In genomic region chr9:61445151-61445550, GRCm38 (mm10) we compare ENCODE assay signal across 22 mouse cellular contexts.
DNase-seq lines count a peak whose midpoint lies in the region; ATAC-seq lines count a peak whose summit lies in the region.
"Had no signal": no experiment of that assay in that cellular context is flagged by ENCODE, and none has a peak within 500 bp of the region (broad histone marks: within the 10 kb centered on the region; RNA-seq: fewer than 3 reads in every experiment).

No protein-coding gene starts in this region.

- no peaks in the 10 kb centered on the region for H3K36me3 ChIP-seq in midbrain, embryonic 10.5 days
- H3K36me3 ChIP-seq in midbrain, embryonic 14.5 days (ENCODE audit: control insufficient read depth, insufficient read depth, low read length): no peaks in the 10 kb centered on the region
- H3K36me3 ChIP-seq in embryonic facial prominence, embryonic 10.5 days (replicated peaks): no peaks in the 10 kb centered on the region
- H3K36me3 ChIP-seq: embryonic facial prominence, embryonic 13.5 days; embryonic facial prominence, embryonic 15.5 days; forebrain, embryonic 10.5 days; forebrain, embryonic 12.5 days; G1E had no signal

- no peaks in the 10 kb centered on the region for H3K9me3 ChIP-seq in midbrain, embryonic 10.5 days (replicated peaks)
- no peaks in the 10 kb centered on the region for H3K9me3 ChIP-seq in midbrain, embryonic 14.5 days (ENCODE audit: control insufficient read depth, low read length)
- H3K9me3 ChIP-seq in embryonic facial prominence, embryonic 10.5 days: no peaks in the 10 kb centered on the region
- H3K9me3 ChIP-seq: embryonic facial prominence, embryonic 13.5 days; embryonic facial prominence, embryonic 15.5 days; forebrain, embryonic 10.5 days; forebrain, embryonic 12.5 days; G1E had no signal

- peaks cover 76% of the 10 kb centered on the region for H3K4me1 ChIP-seq in midbrain, embryonic 10.5 days
- peaks cover 30% of the 10 kb centered on the region for H3K4me1 ChIP-seq in midbrain, embryonic 14.5 days (ENCODE audit: control insufficient read depth, insufficient read depth, low read length)
- H3K4me1 ChIP-seq in embryonic facial prominence, embryonic 10.5 days: peaks cover 60% of the 10 kb centered on the region

- no peak overlapping the region for H3K9ac ChIP-seq in midbrain, embryonic 14.5 days (replicated peaks; ENCODE audit: low read length)
- H3K9ac ChIP-seq: embryonic facial prominence, embryonic 13.5 days; embryonic facial prominence, embryonic 15.5 days; forebrain, embryonic 12.5 days had no signal

- intact Hi-C loops in heart, postnatal 36 days (cut with DNase I): no loop called here

- H3K27me3 ChIP-seq in midbrain, embryonic 10.5 days (ENCODE audit: low read depth, poor library complexity, severe bottlenecking): peaks cover 29% of the 10 kb centered on the region; the same call in 1 of the 2 replicates
- no peaks in the 10 kb centered on the region for H3K27me3 ChIP-seq in midbrain, embryonic 14.5 days (ENCODE audit: control insufficient read depth, insufficient read depth, low read length)
- peaks cover 21% of the 10 kb centered on the region for H3K27me3 ChIP-seq in embryonic facial prominence, embryonic 10.5 days (replicated peaks; ENCODE audit: low read depth, poor library complexity, severe bottlenecking)
- H3K27me3 ChIP-seq: CH12.LX; embryonic facial prominence, embryonic 13.5 days; Patski had no signal

- 77% methylated on average over 2 of the region's 2 CpGs for WGBS in midbrain, embryonic 10.5 days
- 85% methylated on average over 2 of the region's 2 CpGs for WGBS in midbrain, embryonic 14.5 days
- 85% methylated on average over 2 of the region's 2 CpGs for WGBS in embryonic facial prominence, embryonic 10.5 days

- H3K4me3 ChIP-seq in midbrain, embryonic 10.5 days: no peak overlapping the region
- no peak overlapping the region for H3K4me3 ChIP-seq in midbrain, embryonic 14.5 days (replicated peaks; ENCODE audit: low read depth, low read length)
- H3K4me3 ChIP-seq in embryonic facial prominence, embryonic 10.5 days: no peak overlapping the region
- H3K4me3 ChIP-seq: embryonic facial prominence, embryonic 13.5 days; embryonic facial prominence, embryonic 15.5 days; erythroblast, embryonic 14.5 days; forebrain, embryonic 10.5 days; forebrain, embryonic 12.5 days had no signal

- peak; percentile 91 for DNase-seq in heart, adult 11 months
- DNase-seq in heart, postnatal 36 days: no peak
- no peak for DNase-seq in midbrain, embryonic 10.5 days (ENCODE audit: low spot score)
- DNase-seq in midbrain, embryonic 14.5 days: no peak
- DNase-seq in embryonic facial prominence, embryonic 10.5 days (ENCODE audit: low spot score): no peak
- DNase-seq: adrenal gland, adult 8-10 months; B cell, adult 2 months; cerebellum, adult 11-12 months; cerebellum, adult 2 months; cerebellum, adult 9-10 months; cerebellum, postnatal 25 days had no signal

- peak overlapping the region; percentile 84 for H3K27ac ChIP-seq in midbrain, embryonic 10.5 days (replicated peaks)
- no peak overlapping the region for H3K27ac ChIP-seq in midbrain, embryonic 14.5 days (replicated peaks; ENCODE audit: low read depth, low read length)
- peak overlapping the region; percentile 78 for H3K27ac ChIP-seq in embryonic facial prominence, embryonic 10.5 days (replicated peaks)
- H3K27ac ChIP-seq: embryonic facial prominence, embryonic 13.5 days; embryonic facial prominence, embryonic 15.5 days had no signal

- ATAC-seq in midbrain, embryonic 14.5 days (ENCODE audit: low FRiP score, low TSS enrichment): no peak
- ATAC-seq: activated CD4-positive, CD25-positive, alpha-beta regulatory T cell, adult 4 months; CD4-positive, CD25-positive, alpha-beta regulatory T cell, adult 4 months; forebrain, embryonic 16.5 days; Patski had no signal

- no peak overlapping the region for H3K4me2 ChIP-seq in midbrain, embryonic 14.5 days (ENCODE audit: low read length)
- H3K4me2 ChIP-seq: embryonic facial prominence, embryonic 13.5 days; embryonic facial prominence, embryonic 15.5 days; forebrain, embryonic 12.5 days had no signal
